Mouse (Mus musculus) cerebellum, adult (tissue): Measurements from ENCODE around the gene Gm10717.
"Not testable (repeated sequence)": the region's sequence is repeated elsewhere in the genome, so short reads cannot be mapped to it uniquely, and the experiment has no call there.

ENCODE experiments used
- ATAC-seq: cut with Nextera tagmentation; 2 replicates; pipeline ENCODE4 v1.9.2; 2017; ENCODE audit warnings: mild to moderate bottlenecking, moderate library complexity, mixed read lengths; ENCODE audit not compliant: insufficient number of reproducible peaks, low FRiP score, low TSS enrichment

Gene Gm10717

DNA sequence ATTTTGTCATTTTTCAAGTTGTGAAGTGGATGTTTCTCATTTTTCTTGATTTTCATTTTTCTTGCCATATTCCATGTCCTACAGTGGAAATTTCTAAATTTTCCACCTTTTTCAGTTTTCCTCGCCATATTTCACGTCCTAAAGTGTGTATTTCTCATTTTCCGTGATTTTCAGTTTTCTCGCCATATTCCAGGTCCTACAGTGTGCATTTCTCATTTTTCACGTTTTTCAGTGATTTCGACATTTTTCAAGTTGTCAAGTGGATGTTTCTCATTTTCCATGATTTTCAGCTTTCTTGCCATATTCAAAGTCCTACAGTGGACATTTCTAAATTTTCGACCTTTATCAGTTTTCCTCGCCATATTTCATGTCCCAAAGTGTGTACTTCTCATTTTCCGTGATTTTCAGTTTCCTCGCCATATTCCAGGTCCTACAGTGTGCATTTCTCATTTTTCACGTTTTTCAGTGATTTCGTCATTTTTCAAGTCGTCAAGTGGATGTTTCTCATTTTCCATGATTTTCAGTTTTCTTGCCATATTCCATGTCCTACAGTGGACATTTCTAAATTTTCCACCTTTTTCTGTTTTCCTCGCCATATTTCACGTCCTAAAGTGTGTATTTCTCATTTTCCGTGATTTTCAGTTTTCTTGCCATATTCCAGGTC lies 1.1 kb upstream of the Gm10717 start:
- not testable (repeated sequence) for ATAC-seq

DNA sequence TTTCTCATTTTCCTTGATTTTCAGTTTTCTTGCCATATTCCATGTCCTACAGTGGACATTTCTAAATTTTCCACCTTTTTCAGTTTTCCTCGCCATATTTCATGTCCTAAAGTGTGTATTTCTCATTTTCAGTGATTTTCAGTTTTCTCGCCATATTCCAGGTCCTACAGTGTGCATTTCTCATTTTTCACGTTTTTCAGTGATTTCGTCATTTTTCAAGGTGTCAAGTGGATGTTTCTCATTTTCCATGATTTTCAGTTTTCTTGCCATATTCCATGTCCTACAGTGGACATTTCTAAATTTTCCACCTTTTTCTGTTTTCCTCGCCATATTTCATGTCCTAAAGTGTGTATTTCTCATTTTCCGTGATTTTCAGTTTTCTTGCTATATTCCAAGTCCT lies 436 bp downstream of the Gm10717 start:
- ATAC-seq = not testable (repeated sequence)

DNA sequence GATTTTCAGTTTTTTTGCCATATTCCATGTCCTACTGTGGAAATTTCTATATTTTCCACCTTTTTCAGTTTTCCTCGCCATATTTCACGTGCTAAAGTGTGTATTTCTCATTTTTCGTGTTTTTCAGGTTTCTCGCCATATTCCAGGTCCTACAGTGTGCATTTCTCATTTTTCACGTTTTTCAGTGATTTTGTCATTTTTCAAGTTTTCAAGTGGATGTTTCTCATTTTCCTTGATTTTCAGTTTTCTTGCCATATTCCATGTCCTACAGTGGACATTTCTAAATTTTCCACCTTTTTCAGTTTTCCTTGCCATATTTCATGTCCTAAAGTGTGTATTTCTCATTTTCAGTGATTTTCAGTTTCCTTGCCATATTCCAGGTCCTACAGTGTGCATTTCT lies 919 bp downstream of the Gm10717 start:
- not testable (repeated sequence) for ATAC-seq

DNA sequence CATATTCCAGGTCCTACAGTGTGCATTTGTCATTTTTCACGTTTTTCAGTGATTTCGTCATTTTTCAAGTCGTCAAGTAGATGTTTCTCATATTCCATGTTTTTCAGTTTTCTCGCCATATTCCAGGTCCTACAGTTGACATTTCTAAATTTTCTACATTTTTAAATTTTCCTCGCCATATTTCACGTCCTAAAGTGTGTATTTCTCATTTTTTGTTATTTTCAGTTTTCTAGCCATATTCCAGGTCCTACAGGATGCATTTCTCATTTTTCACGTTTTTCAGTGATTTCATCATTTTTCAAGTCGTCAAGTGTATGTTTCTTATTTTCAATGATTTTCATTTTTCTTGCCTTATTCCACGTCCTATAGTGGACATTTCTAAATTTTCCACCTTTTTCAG lies 1.5 kb downstream of the Gm10717 start:
- not testable (repeated sequence) for ATAC-seq

DNA sequence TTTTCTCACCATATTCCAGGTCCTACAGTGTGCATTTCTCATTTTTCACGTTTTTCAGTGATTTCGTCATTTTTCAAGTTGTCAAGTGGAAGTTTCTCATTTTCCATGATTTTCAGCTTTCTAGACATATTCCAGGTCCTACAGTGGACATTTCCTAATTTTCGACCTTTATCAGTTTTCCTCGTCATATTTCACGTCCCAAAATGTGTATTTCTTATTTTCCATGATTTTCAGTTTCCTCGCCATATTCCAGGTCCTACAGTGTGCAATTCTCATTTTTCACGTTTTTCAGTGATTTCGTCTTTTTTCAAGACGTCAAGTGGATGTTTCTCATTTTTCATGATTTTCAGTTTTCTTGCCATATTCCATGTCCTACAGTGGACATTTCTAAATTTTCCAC lies 2.0 kb downstream of the Gm10717 start:
- ATAC-seq = not testable (repeated sequence)

DNA sequence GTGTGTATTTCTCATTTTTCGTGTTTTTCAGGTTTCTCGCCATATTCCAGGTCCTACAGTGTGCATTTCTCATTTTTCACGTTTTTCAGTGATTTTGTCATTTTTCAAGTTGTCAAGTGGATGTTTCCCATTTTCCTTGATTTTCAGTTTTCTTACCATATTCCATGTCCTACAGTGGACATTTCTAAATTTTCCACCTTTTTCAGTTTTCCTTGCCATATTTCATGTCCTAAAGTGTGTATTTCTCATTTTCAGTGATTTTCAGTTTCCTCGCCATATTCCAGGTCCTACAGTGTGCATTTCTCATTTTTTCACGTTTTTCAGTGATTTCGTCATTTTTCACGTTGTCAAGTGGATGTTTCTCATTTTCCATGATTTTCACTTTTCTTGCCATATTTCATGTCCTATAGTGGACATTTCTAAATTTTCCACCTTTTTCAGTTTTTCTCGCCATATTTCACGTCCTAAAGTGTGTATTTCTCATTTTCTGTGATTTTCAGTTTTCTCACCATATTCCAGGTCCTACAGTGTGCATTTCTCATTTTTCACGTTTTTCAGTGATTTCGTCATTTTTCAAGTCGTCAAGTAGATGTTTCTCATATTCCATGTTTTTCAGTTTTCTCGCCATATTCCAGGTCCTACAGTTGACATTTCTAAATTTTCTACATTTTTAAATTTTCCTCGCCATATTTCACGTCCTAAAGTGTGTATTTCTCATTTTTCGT lies 4.2 kb downstream of the Gm10717 start:
- ATAC-seq = not testable (repeated sequence)

DNA sequence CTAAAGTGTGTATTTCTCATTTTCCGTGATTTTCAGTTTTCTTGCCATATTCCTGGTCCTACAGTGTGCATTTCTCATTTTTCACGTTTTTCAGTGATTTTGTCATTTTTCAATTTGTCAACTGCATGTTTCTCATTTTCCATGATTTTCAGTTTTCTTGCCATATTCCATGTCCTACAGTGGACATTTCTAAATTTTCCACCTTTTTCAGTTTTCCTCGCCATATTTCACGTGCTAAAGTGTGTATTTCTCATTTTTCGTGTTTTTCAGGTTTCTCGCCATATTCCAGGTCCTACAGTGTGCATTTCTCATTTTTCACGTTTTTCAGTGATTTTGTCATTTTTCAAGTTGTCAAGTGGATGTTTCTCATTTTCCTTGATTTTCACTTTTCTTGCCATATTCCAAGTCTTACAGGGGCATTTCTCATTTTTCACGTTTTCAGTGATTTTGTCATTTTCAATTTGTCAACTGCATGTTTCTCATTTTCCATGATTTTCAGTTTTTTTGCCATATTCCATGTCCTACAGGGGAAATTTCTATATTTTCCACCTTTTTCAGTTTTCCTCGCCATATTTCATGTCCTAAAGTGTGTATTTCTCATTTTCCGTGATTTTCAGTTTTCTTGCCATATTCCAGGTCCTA lies 5.6 kb downstream of the Gm10717 start:
- ATAC-seq = not testable (repeated sequence)

DNA sequence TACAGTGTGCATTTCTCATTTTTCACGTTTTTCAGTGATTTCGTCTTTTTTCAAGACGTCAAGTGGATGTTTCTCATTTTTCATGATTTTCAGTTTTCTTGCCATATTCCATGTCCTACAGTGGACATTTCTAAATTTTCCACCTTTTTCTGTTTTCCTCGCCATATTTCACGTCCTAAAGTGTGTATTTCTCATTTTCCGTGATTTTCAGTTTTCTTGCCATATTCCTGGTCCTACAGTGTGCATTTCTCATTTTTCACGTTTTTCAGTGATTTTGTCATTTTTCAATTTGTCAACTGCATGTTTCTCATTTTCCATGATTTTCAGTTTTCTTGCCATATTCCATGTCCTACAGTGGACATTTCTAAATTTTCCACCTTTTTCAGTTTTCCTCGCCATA lies 9.1 kb downstream of the Gm10717 start, which contains the start of gene Gm17535:
Gm17535 (plus strand) TSS at position 301 of the 400 bp plus-strand sequence.
- ATAC-seq = not testable (repeated sequence)

DNA sequence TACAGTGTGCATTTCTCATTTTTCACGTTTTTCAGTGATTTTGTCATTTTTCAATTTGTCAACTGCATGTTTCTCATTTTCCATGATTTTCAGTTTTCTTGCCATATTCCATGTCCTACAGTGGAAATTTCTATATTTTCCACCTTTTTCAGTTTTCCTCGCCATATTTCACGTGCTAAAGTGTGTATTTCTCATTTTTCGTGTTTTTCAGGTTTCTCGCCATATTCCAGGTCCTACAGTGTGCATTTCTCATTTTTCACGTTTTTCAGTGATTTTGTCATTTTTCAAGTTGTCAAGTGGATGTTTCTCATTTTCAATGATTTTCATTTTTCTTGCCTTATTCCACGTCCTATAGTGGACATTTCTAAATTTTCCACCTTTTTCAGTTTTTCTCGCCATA lies 11.4 kb downstream of the Gm10717 start, which contains the start of gene Gm10715:
Gm10715 (plus strand) TSS at position 301 of the 400 bp plus-strand sequence.
- not testable (repeated sequence) for ATAC-seq

DNA sequence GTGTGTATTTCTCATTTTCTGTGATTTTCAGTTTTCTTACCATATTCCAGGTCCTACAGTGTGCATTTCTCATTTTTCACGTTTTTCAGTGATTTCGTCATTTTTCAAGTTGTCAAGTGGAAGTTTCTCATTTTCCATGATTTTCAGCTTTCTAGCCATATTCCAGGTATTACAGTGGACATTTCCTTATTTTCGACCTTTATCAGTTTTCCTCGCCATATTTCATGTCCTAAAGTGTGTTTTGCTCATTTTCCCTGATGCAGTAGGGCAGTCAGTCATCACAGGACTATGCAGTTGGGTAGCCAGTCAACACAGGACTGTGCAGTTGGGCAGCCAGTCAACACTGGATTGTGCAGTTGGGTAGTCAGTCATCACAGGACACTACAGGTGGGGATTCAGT lies 12.9 kb downstream of the Gm10717 start:
- ATAC-seq = not testable (repeated sequence)
